Mouse (Mus musculus): ENCODE data around the gene Tmbim7. TPM values are rescaled to one million over a fixed set of nuclear protein-coding genes. Genes with fewer than 3 reads are reported as not detected.

Gene Tmbim7
- polyA plus RNA-seq, 1 experiment from 2014 or later: not detected

GRCm38 (mm10) chr5:3691283-3691682, 40.3 kb downstream of the Tmbim7 start:
- Histone ChIP-seq H3K9ac (replicated peaks; ENCODE audit: low read depth, low read length) (no peak overlapping the region), H3K9me3 (ENCODE audit: control insufficient read depth, low read depth, low read length) (no peaks in the 10 kb centered on the region), H3K4me3 (ENCODE audit: low read depth, low read length) (no peak overlapping the region), H3K27ac (ENCODE audit: low read length) (no peak overlapping the region), H3K36me3 (ENCODE audit: control insufficient read depth, insufficient read depth, low read length) (peaks cover 19% of the 10 kb centered on the region), H3K4me2 (replicated peaks; ENCODE audit: low read depth, low read length) (no peak overlapping the region), H3K27me3 (ENCODE audit: control insufficient read depth, insufficient read depth, low read length) (no peaks in the 10 kb centered on the region), H3K4me1 (ENCODE audit: control insufficient read depth, insufficient read depth, low read length) (no peaks in the 10 kb centered on the region)
- WGBS: 93% methylated on average over 3 of the region's 3 CpGs
- no peak for ATAC-seq (ENCODE audit: insufficient number of reproducible peaks, insufficient read depth, low FRiP score, low read depth)

DNA sequence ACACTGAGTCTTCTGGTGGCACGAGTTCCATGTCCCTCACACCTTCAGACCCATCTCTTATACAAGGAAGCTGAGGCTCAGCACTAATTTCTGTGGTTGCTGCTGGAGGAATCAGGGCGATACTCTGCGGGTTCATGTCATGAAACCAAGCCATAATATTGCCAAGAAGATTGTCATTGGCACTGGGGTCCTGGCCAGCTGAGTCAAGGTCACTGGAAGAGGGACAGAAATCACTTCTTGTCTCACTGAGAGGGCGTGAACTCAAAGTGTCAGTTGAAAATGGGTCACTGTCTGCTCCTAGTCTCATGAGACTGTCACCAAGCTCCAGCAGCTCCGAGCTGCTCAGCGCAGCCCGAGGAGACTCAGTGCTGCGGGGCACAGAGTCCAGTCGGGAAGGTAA, 42.0 kb downstream of the Tmbim7 start:
- H3K4me3 ChIP-seq (ENCODE audit: low read depth, low read length): no peak overlapping the region
- 93% methylated on average over 9 of the region's 9 CpGs for WGBS
- H3K4me2 ChIP-seq (replicated peaks; ENCODE audit: low read depth, low read length): no peak overlapping the region
- ATAC-seq (ENCODE audit: insufficient number of reproducible peaks, insufficient read depth, low FRiP score, low read depth): no peak
- H3K27me3 ChIP-seq (ENCODE audit: control insufficient read depth, insufficient read depth, low read length): no peaks in the 10 kb centered on the region
- H3K4me1 ChIP-seq (ENCODE audit: control insufficient read depth, insufficient read depth, low read length): no peaks in the 10 kb centered on the region
- H3K36me3 ChIP-seq (ENCODE audit: control insufficient read depth, insufficient read depth, low read length): peaks cover 19% of the 10 kb centered on the region
- H3K9ac ChIP-seq (replicated peaks; ENCODE audit: low read depth, low read length): no peak overlapping the region
- no peak overlapping the region for H3K27ac ChIP-seq (ENCODE audit: low read length)
- H3K9me3 ChIP-seq (ENCODE audit: control insufficient read depth, low read depth, low read length): no peaks in the 10 kb centered on the region

DNA sequence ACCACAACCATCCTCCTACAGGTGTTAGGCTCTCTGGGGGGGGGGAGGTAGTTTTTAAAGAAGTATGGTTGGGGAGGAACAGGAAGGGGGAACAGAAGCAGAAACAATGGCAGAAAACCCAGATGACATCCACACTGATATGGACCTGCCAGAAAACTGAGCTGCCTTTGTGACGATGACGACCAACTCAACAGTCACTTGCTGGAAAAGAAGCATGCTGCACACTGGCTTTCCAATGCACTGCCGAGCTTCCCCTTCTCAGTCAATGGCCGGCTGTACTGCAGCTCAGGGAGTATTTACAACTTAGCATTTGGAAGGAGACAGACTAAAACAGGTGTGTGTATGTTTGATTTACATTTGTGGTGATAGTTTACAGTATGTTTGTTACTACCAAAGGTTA, 44.2 kb downstream of the Tmbim7 start:
- no peaks in the 10 kb centered on the region for H3K9me3 ChIP-seq (ENCODE audit: control insufficient read depth, low read depth, low read length)
- no peak for ATAC-seq (ENCODE audit: insufficient number of reproducible peaks, insufficient read depth, low FRiP score, low read depth)
- no peak overlapping the region for H3K4me3 ChIP-seq (ENCODE audit: low read depth, low read length)
- H3K36me3 ChIP-seq (ENCODE audit: control insufficient read depth, insufficient read depth, low read length): peaks cover 19% of the 10 kb centered on the region
- no peak overlapping the region for H3K4me2 ChIP-seq (replicated peaks; ENCODE audit: low read depth, low read length)
- H3K9ac ChIP-seq (replicated peaks; ENCODE audit: low read depth, low read length): no peak overlapping the region
- H3K27me3 ChIP-seq (ENCODE audit: control insufficient read depth, insufficient read depth, low read length): no peaks in the 10 kb centered on the region
- H3K27ac ChIP-seq (ENCODE audit: low read length): no peak overlapping the region
- no peaks in the 10 kb centered on the region for H3K4me1 ChIP-seq (ENCODE audit: control insufficient read depth, insufficient read depth, low read length)
- WGBS: 82% methylated on average over 4 of the region's 4 CpGs

DNA sequence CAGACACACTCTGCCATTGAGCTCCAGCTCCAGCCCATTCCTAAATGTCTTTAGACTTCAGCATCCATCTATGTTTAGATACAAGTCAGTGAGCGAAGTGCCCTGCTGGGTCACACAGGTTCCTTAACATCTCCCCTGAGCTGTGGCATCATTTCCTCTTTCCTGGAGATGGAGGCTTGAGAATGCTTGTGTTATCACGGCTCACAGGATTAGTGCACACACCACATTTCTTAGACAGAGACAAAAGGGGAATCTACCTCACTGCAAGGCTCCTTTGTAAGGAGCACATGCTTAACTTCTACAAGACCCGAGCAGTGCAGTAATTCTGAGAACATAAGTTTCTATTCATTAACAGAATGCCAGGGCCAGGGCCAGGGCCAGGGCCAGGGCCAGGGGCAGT, 45.0 kb downstream of the Tmbim7 start:
- H3K4me3 ChIP-seq (ENCODE audit: low read depth, low read length): no peak overlapping the region
- no peaks in the 10 kb centered on the region for H3K27me3 ChIP-seq (ENCODE audit: control insufficient read depth, insufficient read depth, low read length)
- no peak for ATAC-seq (ENCODE audit: insufficient number of reproducible peaks, insufficient read depth, low FRiP score, low read depth)
- no peaks in the 10 kb centered on the region for H3K9me3 ChIP-seq (ENCODE audit: control insufficient read depth, low read depth, low read length)
- no peaks in the 10 kb centered on the region for H3K4me1 ChIP-seq (ENCODE audit: control insufficient read depth, insufficient read depth, low read length)
- H3K36me3 ChIP-seq (ENCODE audit: control insufficient read depth, insufficient read depth, low read length): peaks cover 19% of the 10 kb centered on the region
- WGBS: 82% methylated on average over 3 of the region's 3 CpGs
- H3K9ac ChIP-seq (replicated peaks; ENCODE audit: low read depth, low read length): no peak overlapping the region
- no peak overlapping the region for H3K4me2 ChIP-seq (replicated peaks; ENCODE audit: low read depth, low read length)
- H3K27ac ChIP-seq (ENCODE audit: low read length): no peak overlapping the region

- Histone ChIP-seq H3K9ac (replicated peaks; ENCODE audit: low read depth, low read length) (no peak overlapping the region), H3K36me3 (ENCODE audit: control insufficient read depth, insufficient read depth, low read length) (peaks cover 8% of the 10 kb centered on the region), H3K27ac (ENCODE audit: low read length) (no peak overlapping the region), H3K4me2 (replicated peaks; ENCODE audit: low read depth, low read length) (no peak overlapping the region), H3K9me3 (ENCODE audit: control insufficient read depth, low read depth, low read length) (no peaks in the 10 kb centered on the region), H3K4me1 (ENCODE audit: control insufficient read depth, insufficient read depth, low read length) (no peaks in the 10 kb centered on the region), H3K4me3 (ENCODE audit: low read depth, low read length) (no peak overlapping the region), H3K27me3 (ENCODE audit: control insufficient read depth, insufficient read depth, low read length) (no peaks in the 10 kb centered on the region)
- WGBS: 91% methylated on average over 5 of the region's 5 CpGs
- ATAC-seq (ENCODE audit: insufficient number of reproducible peaks, insufficient read depth, low FRiP score, low read depth): no peak
These were observed 49.0 kb downstream of the Tmbim7 start for GRCm38 (mm10) chr5:3700025-3700424.

GRCm38 (mm10) chr5:3702180-3702579, 51.2 kb downstream of the Tmbim7 start:
- H3K36me3 ChIP-seq (ENCODE audit: control insufficient read depth, insufficient read depth, low read length): peaks cover 8% of the 10 kb centered on the region
- ATAC-seq (ENCODE audit: insufficient number of reproducible peaks, insufficient read depth, low FRiP score, low read depth): no peak
- WGBS: 90% methylated on average over 4 of the region's 4 CpGs

DNA sequence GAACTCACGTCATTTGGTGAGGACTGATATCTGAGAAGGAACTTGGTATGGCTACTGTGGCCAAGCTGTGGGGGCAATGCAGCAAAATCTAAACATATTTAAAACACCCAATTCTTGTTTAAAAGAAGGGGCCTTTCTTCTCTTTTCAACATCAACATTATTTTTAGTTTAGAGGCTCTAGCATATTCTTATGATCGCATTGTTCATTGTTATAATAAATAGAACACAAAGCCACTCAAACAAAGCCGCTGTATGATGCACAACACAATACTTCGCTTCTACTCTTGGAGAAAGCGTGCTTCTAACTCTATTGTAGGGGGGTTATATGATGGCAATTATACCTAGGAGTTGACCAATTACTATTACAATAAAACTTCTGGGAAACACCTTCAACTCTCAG, 64.8 kb downstream of the Tmbim7 start:
- no peaks in the 10 kb centered on the region for H3K9me3 ChIP-seq (ENCODE audit: control insufficient read depth, low read depth, low read length)
- no peak overlapping the region for H3K27ac ChIP-seq (ENCODE audit: low read length)
- H3K4me1 ChIP-seq (ENCODE audit: control insufficient read depth, insufficient read depth, low read length): no peaks in the 10 kb centered on the region
- no peak overlapping the region for H3K4me3 ChIP-seq (ENCODE audit: low read depth, low read length)
- 93% methylated on average over 5 of the region's 5 CpGs for WGBS
- H3K4me2 ChIP-seq (replicated peaks; ENCODE audit: low read depth, low read length): no peak overlapping the region
- no peak for ATAC-seq (ENCODE audit: insufficient number of reproducible peaks, insufficient read depth, low FRiP score, low read depth)
- H3K27me3 ChIP-seq (ENCODE audit: control insufficient read depth, insufficient read depth, low read length): no peaks in the 10 kb centered on the region
- no peak overlapping the region for H3K9ac ChIP-seq (replicated peaks; ENCODE audit: low read depth, low read length)
- H3K36me3 ChIP-seq (ENCODE audit: control insufficient read depth, insufficient read depth, low read length): peaks cover 8% of the 10 kb centered on the region

More at GRCm38 (mm10) chr5:3702180-3702579, 51.2 kb downstream of the Tmbim7 start:
- no peak overlapping the region for H3K9ac ChIP-seq (replicated peaks; ENCODE audit: low read depth, low read length)
- H3K4me3 ChIP-seq (ENCODE audit: low read depth, low read length): no peak overlapping the region
- H3K9me3 ChIP-seq (ENCODE audit: control insufficient read depth, low read depth, low read length): no peaks in the 10 kb centered on the region
- H3K4me2 ChIP-seq (replicated peaks; ENCODE audit: low read depth, low read length): no peak overlapping the region
- no peaks in the 10 kb centered on the region for H3K27me3 ChIP-seq (ENCODE audit: control insufficient read depth, insufficient read depth, low read length)
- no peaks in the 10 kb centered on the region for H3K4me1 ChIP-seq (ENCODE audit: control insufficient read depth, insufficient read depth, low read length)
- no peak overlapping the region for H3K27ac ChIP-seq (ENCODE audit: low read length)

DNA sequence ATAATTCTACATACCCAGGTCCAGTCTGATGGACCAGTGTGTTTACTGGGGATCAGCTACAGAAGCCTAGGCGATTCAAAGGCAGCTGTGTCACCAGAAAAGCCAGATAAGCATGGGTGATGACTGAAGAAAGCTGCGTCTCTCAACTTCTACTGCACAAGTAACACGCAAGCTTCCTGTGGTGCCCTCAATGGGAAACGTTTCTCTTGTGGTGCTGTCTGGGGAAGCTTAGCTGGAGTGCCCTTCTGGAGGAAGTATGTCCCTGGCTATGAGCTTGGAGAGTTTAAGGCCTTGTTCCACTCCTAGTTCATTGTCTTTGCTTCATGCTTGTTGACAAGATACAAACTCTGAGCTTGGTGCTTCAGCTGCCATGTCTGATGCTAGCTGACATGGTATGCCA, 68.4 kb downstream of the Tmbim7 start:
- H3K36me3 ChIP-seq (ENCODE audit: control insufficient read depth, insufficient read depth, low read length): peaks cover 4% of the 10 kb centered on the region
- H3K27me3 ChIP-seq (ENCODE audit: control insufficient read depth, insufficient read depth, low read length): no peaks in the 10 kb centered on the region
- no peak overlapping the region for H3K4me2 ChIP-seq (replicated peaks; ENCODE audit: low read depth, low read length)
- 93% methylated on average over 4 of the region's 4 CpGs for WGBS
- no peak overlapping the region for H3K4me3 ChIP-seq (ENCODE audit: low read depth, low read length)
- no peaks in the 10 kb centered on the region for H3K4me1 ChIP-seq (ENCODE audit: control insufficient read depth, insufficient read depth, low read length)
- no peaks in the 10 kb centered on the region for H3K9me3 ChIP-seq (ENCODE audit: control insufficient read depth, low read depth, low read length)
- ATAC-seq (ENCODE audit: insufficient number of reproducible peaks, insufficient read depth, low FRiP score, low read depth): no peak
- no peak overlapping the region for H3K9ac ChIP-seq (replicated peaks; ENCODE audit: low read depth, low read length)
- H3K27ac ChIP-seq (ENCODE audit: low read length): no peak overlapping the region

DNA sequence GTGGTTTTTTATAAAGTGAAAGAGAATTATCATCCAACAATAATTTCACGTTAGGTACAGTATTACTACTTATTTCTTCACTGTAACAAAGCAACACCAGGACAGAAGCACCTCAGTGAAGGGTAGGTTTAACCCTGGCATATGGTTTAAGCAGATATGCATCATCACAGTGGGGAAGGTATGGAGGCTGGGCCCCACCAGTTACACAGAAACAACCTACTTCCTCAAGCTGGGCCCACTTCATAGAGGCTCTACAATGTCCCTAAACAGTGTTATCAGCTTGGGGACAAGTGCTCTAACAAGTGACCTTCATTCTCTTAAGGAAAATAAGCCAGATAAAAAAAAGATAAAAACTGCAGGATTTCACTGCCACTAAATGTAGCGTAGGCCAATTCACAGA, 71.9 kb downstream of the Tmbim7 start:
- WGBS: 94% methylated on average over 2 of the region's 2 CpGs
- no peak for ATAC-seq (ENCODE audit: insufficient number of reproducible peaks, insufficient read depth, low FRiP score, low read depth)
- Histone ChIP-seq H3K4me3 (ENCODE audit: low read depth, low read length) (no peak overlapping the region), H3K4me1 (ENCODE audit: control insufficient read depth, insufficient read depth, low read length) (no peaks in the 10 kb centered on the region), H3K9me3 (ENCODE audit: control insufficient read depth, low read depth, low read length) (no peaks in the 10 kb centered on the region), H3K4me2 (replicated peaks; ENCODE audit: low read depth, low read length) (no peak overlapping the region), H3K27ac (ENCODE audit: low read length) (no peak overlapping the region), H3K9ac (replicated peaks; ENCODE audit: low read depth, low read length) (no peak overlapping the region), H3K27me3 (ENCODE audit: control insufficient read depth, insufficient read depth, low read length) (no peaks in the 10 kb centered on the region), H3K36me3 (ENCODE audit: control insufficient read depth, insufficient read depth, low read length) (peaks cover 6% of the 10 kb centered on the region)

Measured in stomach, embryonic 14.5 days (tissue).